Mouse (Mus musculus): ENCODE data around the gene Man1c1. TPM values are rescaled to one million over a fixed set of nuclear protein-coding genes. Genes with fewer than 3 reads are reported as not detected.

Man1c1 gene
- total and polyA plus RNA-seq, 3 experiments, result 13.3 to 28.2 (median 17.0) TPM

GRCm38 (mm10) chr4:134579212-134579611 lies 124.9 kb downstream of the Man1c1 start:
- no peak for DNase-seq

GRCm38 (mm10) chr4:134578407-134578806 lies 125.7 kb downstream of the Man1c1 start:
- DNase-seq, result peak; percentile 50

DNA sequence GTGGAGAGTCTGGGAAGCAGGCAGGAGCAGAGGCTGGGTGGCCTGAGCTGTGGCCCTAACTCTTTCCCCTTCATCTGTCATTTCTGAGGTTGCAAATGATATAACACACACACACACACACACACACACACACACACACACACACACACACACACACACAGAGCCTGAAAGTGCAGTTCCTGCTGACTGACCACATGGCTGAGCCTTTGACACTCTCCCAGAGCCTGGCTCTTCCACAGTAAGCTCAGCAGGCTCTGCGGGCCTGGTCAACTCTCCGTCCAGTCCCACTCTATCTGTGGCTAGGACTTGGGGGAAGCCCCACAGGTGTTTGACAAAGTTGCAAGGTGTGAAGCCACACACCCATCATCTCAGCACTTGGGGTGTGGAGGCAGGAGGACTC lies 126.8 kb downstream of the Man1c1 start:
- no peak for DNase-seq

DNA sequence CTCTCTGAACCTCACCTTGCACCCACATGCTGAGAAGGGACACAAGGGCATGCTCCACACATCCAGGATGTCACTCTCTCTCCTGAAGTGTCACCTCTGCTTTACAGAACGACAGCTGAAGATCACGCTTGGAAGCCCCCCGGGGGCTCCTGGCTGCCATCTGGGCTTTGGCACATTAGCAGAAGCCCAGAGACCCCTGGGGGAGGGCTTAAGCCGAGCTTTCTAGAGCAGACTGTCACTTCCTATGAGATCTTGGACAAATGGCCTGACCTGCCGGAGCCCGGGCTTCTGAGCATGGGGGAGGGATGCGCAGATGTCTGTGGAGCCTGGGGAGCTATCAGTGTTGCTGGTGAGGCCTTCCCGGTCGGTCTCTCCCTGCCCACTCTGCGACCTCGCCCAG lies 128.6 kb downstream of the Man1c1 start:
- DNase-seq, result no peak

- DNase-seq, result peak; percentile 51
Observed at GRCm38 (mm10) chr4:134572449-134573300, 131.4 kb downstream of the Man1c1 start.

DNA sequence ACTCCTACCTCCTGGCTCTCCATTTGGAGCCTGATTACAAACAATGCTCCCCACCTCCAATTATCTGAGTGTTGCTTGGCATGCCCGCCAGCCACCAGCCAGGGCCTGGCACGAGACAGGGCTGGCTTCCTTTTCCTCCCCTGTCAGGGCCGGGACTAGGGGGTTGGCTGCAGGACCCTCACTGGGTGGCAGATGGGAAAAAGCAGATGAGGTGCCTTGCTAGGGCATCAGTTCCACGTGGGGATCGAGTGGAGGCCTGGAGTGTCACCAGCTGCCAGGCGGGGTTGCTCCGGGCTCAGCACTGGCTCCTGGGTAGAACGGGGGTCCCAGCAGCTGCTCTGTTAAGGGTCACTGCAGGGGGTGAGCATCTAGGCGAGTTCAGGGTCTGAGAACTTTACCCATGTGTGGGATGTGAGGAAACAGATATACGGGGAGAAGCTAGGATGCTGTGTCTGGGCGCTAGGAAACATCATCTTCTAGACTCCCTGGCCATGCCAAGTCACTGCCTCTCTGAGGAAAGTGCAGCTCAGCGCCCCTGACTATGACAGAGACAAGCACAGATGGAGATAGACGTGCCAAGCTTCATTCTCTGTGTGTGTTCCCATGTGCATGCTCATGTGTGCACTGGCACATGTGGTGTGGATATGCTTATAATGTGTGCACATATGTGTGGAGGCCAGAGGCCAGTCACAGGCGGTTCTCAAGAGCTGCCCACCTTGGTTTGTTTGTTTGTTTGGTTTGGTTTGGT lies 133.2 kb downstream of the Man1c1 start:
- DNase-seq, result no peak

- no peak for DNase-seq
Observed at GRCm38 (mm10) chr4:134569831-134570230, 134.3 kb downstream of the Man1c1 start.

- no peak for DNase-seq
Observed at GRCm38 (mm10) chr4:134569205-134569604, 134.9 kb downstream of the Man1c1 start.

DNA sequence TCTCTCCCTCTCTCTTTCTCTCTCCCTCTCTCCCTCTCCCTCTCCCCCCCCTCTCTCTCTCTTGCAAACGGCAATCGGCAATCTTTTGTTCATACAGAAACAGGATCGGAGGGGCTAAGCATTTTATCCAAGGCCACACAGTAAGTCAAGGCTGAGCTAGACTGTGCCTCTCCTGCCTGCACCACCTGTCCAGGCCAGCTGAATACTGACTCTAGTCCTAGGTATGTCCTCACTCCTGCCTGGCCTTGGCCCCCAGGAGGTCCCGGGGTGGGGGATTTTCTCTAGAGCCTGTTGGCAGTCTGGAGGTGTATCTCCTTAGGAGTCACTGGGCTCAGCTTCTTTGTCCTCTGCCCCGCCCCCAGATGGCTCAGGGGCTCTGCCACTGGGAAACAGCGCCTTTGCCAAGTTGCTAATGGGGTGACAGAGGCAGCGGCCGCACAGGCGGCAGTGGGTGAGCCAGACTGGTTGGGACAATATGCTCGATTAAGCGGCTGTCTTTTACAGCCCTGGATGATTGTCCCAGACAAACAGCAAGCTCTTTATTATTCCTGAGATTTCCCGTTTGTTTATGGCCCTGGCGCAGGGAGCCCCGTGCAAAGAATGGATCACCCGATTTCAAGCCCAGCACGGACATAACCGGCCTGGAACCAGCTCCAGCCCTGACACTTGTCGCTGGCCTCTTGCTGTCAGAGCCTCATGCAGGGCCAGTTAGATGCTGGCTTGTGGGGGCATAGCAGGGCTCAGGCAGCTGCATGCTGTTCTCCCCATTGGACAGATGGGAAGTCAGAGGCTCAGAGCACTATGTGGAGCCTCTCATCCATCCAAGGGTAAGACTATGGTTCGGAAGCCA lies 136.5 kb downstream of the Man1c1 start:
- DNase-seq, result peak; percentile 54

- DNase-seq, result no peak
Observed at GRCm38 (mm10) chr4:134564093-134564492, 140.0 kb downstream of the Man1c1 start.

DNA sequence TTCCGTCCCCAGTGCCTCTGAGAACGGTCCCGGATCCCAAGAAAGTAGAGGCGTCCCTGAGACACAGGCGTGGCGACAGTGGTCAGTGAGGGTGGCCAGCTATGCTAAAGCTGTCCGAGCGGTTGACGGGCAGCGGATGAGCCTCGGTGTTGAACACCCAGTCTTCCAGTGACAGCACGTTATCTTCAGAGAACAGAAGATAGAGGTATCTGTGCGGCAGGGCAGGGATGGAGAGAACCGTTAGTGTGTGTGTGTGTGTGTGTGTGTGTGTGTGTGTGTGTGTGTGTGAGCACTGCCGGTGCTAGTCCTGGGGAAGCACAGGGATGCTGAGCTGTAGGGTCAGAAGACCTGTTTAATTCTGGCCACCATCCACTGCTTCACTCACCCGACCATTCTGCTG lies 140.5 kb downstream of the Man1c1 start:
- no peak for DNase-seq

DNA sequence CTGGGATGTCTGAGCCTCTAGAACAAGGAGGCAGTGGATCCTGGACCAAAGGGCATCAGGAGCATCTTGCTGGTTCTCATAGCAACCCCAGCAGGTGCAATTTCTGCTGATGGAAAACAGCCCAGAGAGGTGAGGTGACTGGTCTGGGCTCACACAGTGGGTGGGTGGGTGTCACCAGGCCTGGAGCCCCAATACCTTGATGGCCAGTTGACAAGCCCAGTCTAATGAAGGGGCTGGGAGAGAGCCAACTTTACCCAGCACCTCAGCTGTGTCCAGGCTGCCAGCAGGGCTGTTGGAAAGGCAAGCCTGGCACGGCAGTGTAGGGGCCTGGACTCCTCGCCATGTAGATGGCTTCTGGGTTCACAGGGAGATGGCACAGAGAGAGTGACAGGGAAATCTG lies 142.1 kb downstream of the Man1c1 start:
- no peak for DNase-seq

GRCm38 (mm10) chr4:134560699-134561098 lies 143.4 kb downstream of the Man1c1 start:
- DNase-seq, result peak; percentile 45

- no peak for DNase-seq
Observed at GRCm38 (mm10) chr4:134559154-134559553, 144.9 kb downstream of the Man1c1 start.

GRCm38 (mm10) chr4:134558570-134559113 lies 145.4 kb downstream of the Man1c1 start:
- DNase-seq, result no peak

GRCm38 (mm10) chr4:134557626-134558249 lies 146.4 kb downstream of the Man1c1 start:
- DNase-seq, result no peak

GRCm38 (mm10) chr4:134555956-134556580 lies 148.0 kb downstream of the Man1c1 start:
- DNase-seq, result no peak

- no peak for DNase-seq
Observed at GRCm38 (mm10) chr4:134553631-134554030, 150.5 kb downstream of the Man1c1 start.

- peak; percentile 88 for DNase-seq
Observed at GRCm38 (mm10) chr4:134551494-134552316, 152.4 kb downstream of the Man1c1 start, which contains the start of gene Selenon. TSS of gene Selenon (minus strand) at chr4:134552166.

GRCm38 (mm10) chr4:134549899-134550298 lies 154.2 kb downstream of the Man1c1 start:
- no peak for DNase-seq

Data from adrenal gland, adult 2 months (tissue).